Mouse (Mus musculus) olfactory bulb, adult 2 months (tissue): ENCODE data around the gene Gm21887.
"Not testable (repeated sequence)": the region's sequence is repeated elsewhere in the genome, so short reads cannot be mapped to it uniquely, and the experiment has no call there.

ENCODE experiments used
- CTCF ChIP-seq: fragments of 200-500 bp; IDR thresholded peaks from 2 replicates; pipeline ENCODE4 v1.5.1; 2012; ENCODE audit warnings: low read depth, mild to moderate bottlenecking, low read length, moderate library complexity; ENCODE audit not compliant: insufficient read depth
- POLR2A ChIP-seq: fragments of 200-500 bp; IDR thresholded peaks from 2 replicates; pipeline ENCODE4 v1.6.1; 2012; ENCODE audit warnings: mild to moderate bottlenecking, low read depth, low read length, moderate library complexity; ENCODE audit not compliant: insufficient read depth

DNA sequence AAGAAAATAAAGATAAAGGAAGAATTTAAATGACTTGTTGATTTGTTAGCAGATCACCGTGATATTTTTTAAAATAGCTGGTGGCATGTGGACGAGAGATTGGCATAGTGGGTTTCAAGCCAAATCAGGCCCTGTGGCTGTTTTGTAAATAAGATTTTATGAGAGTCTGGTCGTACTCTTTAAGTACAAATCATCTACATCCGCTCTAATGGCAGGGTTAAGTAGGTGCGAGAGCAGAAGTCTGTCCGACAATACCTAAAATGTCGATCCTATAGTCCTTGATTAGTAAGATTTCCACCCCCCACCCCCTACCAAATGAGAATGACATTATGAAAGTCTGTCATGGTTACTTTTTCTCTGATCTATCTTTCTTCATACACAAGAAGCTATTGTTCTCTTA is 25.1 kb upstream of the Gm21887 start:
- TF ChIP-seq POLR2A, CTCF: not testable (repeated sequence)
